Comparison of ENCODE assay signal across 9 mouse cellular contexts in the genomic region with DNA sequence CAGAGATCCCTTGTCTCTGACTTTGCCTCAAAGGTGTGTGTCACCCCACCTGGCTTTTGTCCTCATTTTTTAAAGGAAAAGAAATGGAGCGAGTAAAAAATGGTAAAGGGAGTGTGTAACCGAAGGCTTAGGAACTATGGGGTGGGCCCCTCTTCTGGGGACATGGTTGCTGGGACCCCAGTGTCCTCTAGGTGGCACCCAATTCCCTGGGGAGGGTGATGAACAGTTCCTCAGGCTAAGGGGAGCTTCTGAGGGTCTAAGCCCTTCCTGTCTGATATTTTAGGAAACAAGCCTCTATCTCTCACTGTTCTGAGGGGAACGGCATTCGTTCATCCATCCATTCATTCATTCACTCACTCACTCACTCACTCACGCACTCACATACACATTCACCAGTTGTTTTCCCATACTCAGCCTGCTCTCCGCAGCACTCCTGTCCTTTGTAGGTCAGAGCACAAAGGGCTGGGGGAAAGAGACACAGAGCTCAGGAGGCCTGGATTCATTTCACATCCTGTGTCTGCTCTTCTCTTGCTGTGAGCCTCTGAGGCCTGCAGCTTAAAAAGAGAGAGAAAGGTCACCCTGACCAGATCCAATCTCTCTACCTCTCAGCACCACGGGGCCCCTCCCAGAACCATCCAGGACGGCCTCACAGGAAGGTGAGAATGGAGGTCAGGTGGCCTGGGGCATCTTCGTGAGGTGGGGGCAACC. TPM values are rescaled to one million over a fixed set of nuclear protein-coding genes. Genes with fewer than 3 reads are reported as not detected.
A peak's percentile ranks its signal among the peaks of the same experiment; 100 is the strongest.
DNase-seq lines count a peak whose midpoint lies in the region; ATAC-seq and TF ChIP-seq lines count a peak whose summit lies in the region.
"Had no signal": no experiment of that assay in that cellular context is flagged by ENCODE, and none has a peak within 500 bp of the region (broad histone marks: within the 10 kb centered on the region; RNA-seq: fewer than 3 reads in every experiment).

No protein-coding gene starts in this region.

- H3K27me3 ChIP-seq in heart, embryonic 14.5 days (ENCODE audit: control insufficient read depth, insufficient read depth, low read length), result no peaks in the 10 kb centered on the region
- H3K27me3 ChIP-seq: lung, embryonic 15.5 days had no signal

- H3K4me2 ChIP-seq in heart, embryonic 14.5 days (ENCODE audit: low read length), result no peak overlapping the region
- H3K4me2 ChIP-seq: lung, embryonic 15.5 days had no signal

- H3K9ac ChIP-seq in ES-E14 (ENCODE audit: insufficient read depth, low read depth, low read length, poor library complexity, severe bottlenecking), result peak overlapping the region; percentile 7; the same call in 1 of the 2 replicates
- H3K9ac ChIP-seq in heart, embryonic 14.5 days (ENCODE audit: low read length), result 0 out of 2 replicates have a peak overlapping the region, but pooled peaks have one; percentile 2
- H3K9ac ChIP-seq: lung, embryonic 15.5 days had no signal

- H3K9me3 ChIP-seq in ES-E14 (ENCODE audit: control insufficient read depth, insufficient read depth, low read depth, low read length), result no peaks in the 10 kb centered on the region
- no peaks in the 10 kb centered on the region for H3K9me3 ChIP-seq in heart, embryonic 14.5 days (ENCODE audit: control insufficient read depth, low read length)
- H3K9me3 ChIP-seq: lung, embryonic 15.5 days had no signal

- H3K27ac ChIP-seq in ES-E14 (ENCODE audit: insufficient read depth, low read depth, low read length, poor library complexity, severe bottlenecking), result no peak overlapping the region
- H3K27ac ChIP-seq in heart, embryonic 14.5 days (replicated peaks in 1 of 2; ENCODE audit: control insufficient read depth in 1 of 2, insufficient read depth in 1 of 2, low read depth in 2 of 2, low read length in 2 of 2), result no peak overlapping the region
- H3K27ac ChIP-seq: lung, embryonic 15.5 days had no signal

- no peak for ATAC-seq in heart, embryonic 14.5 days (ENCODE audit: insufficient number of reproducible peaks, insufficient read depth, low FRiP score, low read depth)

- H3K4me1 ChIP-seq in ES-E14 (ENCODE audit: control insufficient read depth in 2 of 2, insufficient read depth in 2 of 2, low read length in 2 of 2, poor library complexity in 1 of 2), result peaks cover 0 to 17% of the 10 kb centered on the region in 2 experiments; a peak in 2 of 4 replicates
- peaks cover 24 to 28% of the 10 kb centered on the region in 2 experiments for H3K4me1 ChIP-seq in heart, embryonic 14.5 days (ENCODE audit: control insufficient read depth in 2 of 2, insufficient read depth in 2 of 2, low read length in 2 of 2)

- in situ Hi-C loops in ES-E14 (cut with MboI; ENCODE audit: low sequenced_read_pairs in 2 of 2, unreplicated experiment in 2 of 2), result no loop called here

- H3K36me3 ChIP-seq in ES-E14 (ENCODE audit: control insufficient read depth, insufficient read depth, low read length, poor library complexity, severe bottlenecking), result no peaks in the 10 kb centered on the region
- no peaks in the 10 kb centered on the region for H3K36me3 ChIP-seq in heart, embryonic 14.5 days (ENCODE audit: control insufficient read depth, insufficient read depth, low read length)
- H3K36me3 ChIP-seq: lung, embryonic 15.5 days had no signal

- peak; percentile 32 for DNase-seq in adrenal gland, postnatal 10 days
- no peak for DNase-seq in adrenal gland, adult 8-10 months
- DNase-seq in layer of hippocampus, postnatal 10 days (ENCODE audit: low spot score in 2 of 2), result peak; percentile 59 to 62
- no peak for DNase-seq in layer of hippocampus, adult 9-11 months
- DNase-seq in ES-E14 (ENCODE audit: low read depth, low spot score), result peak; percentile 41
- peak; percentile 20 to 58 for DNase-seq in spleen, postnatal 10 days (ENCODE audit: low spot score in 2 of 2)
- no peak for DNase-seq in yolk sac, embryonic 10.5 days (ENCODE audit: low spot score)

- WGBS in heart, embryonic 14.5 days, result 39% methylated on average over 9 of the region's 9 CpGs

- no peak overlapping the region for H3K4me3 ChIP-seq in ES-E14 (ENCODE audit: insufficient read depth in 1 of 2, low read depth in 1 of 2, low read length in 2 of 2, poor library complexity in 1 of 2, severe bottlenecking in 1 of 2)
- no peak overlapping the region for H3K4me3 ChIP-seq in heart, embryonic 14.5 days (ENCODE audit: control insufficient read depth in 1 of 2, insufficient read depth in 1 of 2, low read depth in 1 of 2, low read length in 2 of 2)
- H3K4me3 ChIP-seq: lung, embryonic 15.5 days had no signal

TF ChIP-seq in ES-E14, 5 proteins besides CTCF, POLR2A, EP300 and RAD21:
- TF ChIP-seq ZC3H11A (IDR thresholded peaks at IDR 0.05; ENCODE audit: borderline replicate concordance, low read depth, low read length) (no peak), CHD2 (IDR thresholded peaks at IDR 0.05; ENCODE audit: low read depth, low read length) (no peak), HCFC1 (IDR thresholded peaks at IDR 0.05; ENCODE audit: borderline replicate concordance, insufficient read depth, low read length) (no peak), MAFK (IDR thresholded peaks at IDR 0.05; ENCODE audit: insufficient read depth, low read depth, low read length) (no peak), ZNF384 (IDR thresholded peaks at IDR 0.05; ENCODE audit: low read depth, low read length) (no peak)

RNA-seq across cellular contexts. Expression of gene Hand1, which starts 36.3 kb away (rescaled TPM):
- total RNA-seq in adrenal gland, postnatal 10 days (2021), result 10 to 100 TPM; 10.2 to 17.2 TPM
- 10 to 100 TPM; 10.5 to 28.1 (median 17.4) TPM for total RNA-seq in adrenal gland, adult 8-10 months (2022)
- not detected for total RNA-seq in layer of hippocampus, postnatal 10 days (2021)
- total RNA-seq in ES-E14 (2012; rRNA removed), result 1.5 and 6.5 TPM in 2 replicates
- polyA plus RNA-seq in heart, embryonic 14.5 days (2014; fragmentation: Nextera tagmentation; extraction: Ambion mirVana), result 13.0 and 14.1 TPM in 2 replicates

Comparison
In these comparisons a context has a peak if more than half of its experiments do, and no peak if none do; other contexts are left out.
1. DNase-seq: peak in adrenal gland, postnatal 10 days (single experiment), layer of hippocampus, postnatal 10 days (2 of 2), ES-E14 (single experiment) and spleen, postnatal 10 days (2 of 2); none in adrenal gland, adult 8-10 months (single experiment), layer of hippocampus, adult 9-11 months (single experiment) and yolk sac, embryonic 10.5 days (single experiment).